Mouse (Mus musculus) telencephalon, adult 2 months (tissue): Measurements from ENCODE around the gene Zfhx2.
A peak's percentile ranks its signal among the peaks of the same experiment; 100 is the strongest.

Experiments used
- DNase-seq: peaks from one replicate; pipeline ENCODE4 v3.0.0-alpha.2; 2011; ENCODE audit warnings: low read depth, low spot score

Gene Zfhx2

GRCm38 (mm10) chr14:55078366-55078989, 13.6 kb downstream of the Zfhx2 start:
- DNase-seq, result no peak

DNA sequence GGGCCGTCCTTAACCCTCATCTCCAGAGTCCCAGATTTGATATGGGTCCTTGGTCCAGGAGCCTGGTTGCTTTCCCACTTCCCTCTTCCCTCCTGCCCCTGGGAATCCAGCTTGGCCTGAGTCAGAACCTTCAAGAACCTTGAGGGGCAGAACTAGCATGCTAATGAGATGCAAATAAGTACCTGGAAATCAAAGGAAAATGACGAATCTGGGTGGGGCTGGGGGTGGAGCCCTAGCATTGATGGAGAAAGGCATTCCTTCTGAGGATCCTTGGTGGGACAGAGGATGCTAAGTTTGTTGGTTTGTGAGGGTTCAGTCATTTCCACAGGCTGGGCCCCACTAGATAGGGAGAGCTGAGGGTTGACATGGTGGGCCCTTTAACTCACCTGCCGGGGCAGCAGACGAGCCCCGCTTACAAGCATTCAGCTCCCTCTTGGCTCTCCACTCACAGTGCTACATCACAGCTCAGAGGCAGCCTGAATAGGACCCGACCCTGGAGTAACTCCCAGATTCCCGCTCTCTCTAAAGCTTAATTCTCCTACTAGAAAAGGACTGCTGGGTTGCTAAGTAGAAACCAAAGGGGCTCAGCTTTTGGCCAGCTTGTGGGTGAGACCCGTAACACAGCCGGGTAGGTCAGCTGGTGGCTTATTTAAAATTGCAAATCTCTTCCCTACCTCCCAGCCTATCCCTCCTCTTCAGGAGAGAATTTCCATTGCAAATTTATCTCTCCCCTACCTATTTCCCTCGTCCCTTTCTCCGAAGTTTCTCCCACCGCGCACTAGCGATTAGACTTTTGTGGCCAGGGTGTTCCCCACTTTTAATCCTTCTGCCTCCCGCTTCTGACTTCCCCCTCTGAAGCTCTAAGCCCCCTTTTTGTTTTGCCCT, 14.4 kb downstream of the Zfhx2 start:
- DNase-seq, result no peak

- no peak for DNase-seq
These were observed 15.2 kb downstream of the Zfhx2 start for GRCm38 (mm10) chr14:55076956-55077355.

DNA sequence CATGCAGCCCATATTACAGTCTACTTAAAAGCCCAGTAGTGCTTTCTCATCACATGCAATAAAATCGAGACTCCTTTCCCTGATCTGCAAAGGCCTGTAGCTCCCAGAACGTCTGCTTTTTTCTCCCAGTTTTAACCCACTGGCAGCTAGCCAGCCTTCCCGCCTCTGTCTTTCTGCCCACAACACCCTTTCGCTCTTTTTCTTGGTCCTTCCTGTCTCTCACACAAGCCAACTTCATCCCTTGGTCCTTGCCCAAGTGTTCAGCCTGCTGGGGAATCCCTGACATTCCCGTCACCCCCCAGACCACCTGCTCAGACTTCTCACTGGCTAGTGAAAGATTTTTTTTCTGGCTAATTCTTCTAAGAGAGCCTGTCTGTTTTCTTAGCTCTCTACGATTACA, 15.9 kb downstream of the Zfhx2 start:
- DNase-seq, result no peak

DNA sequence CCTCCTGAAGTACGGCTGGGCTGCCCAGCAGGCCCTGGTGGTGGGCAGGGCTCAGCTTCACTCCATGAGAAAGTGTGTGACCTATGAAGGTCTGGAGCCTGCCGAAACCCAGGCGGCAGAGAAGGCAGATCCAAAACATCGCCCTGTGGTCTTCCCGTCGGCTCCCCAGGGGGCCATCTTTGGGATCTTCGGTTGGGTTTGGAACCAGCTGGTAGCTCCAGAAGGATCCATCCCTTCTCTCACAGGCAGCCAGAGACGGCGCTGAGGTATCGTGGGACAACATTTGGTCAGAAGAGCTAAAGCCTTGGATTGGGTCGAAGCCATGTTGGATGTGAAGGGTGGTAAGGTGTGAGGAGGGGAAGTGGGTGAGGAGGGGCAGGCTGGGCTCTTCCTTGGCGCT, 17.7 kb downstream of the Zfhx2 start:
- DNase-seq, result no peak

GRCm38 (mm10) chr14:55071756-55072155, 20.4 kb downstream of the Zfhx2 start:
- DNase-seq, result no peak

- DNase-seq, result no peak
These were observed 26.1 kb downstream of the Zfhx2 start for GRCm38 (mm10) chr14:55066042-55066441.

DNA sequence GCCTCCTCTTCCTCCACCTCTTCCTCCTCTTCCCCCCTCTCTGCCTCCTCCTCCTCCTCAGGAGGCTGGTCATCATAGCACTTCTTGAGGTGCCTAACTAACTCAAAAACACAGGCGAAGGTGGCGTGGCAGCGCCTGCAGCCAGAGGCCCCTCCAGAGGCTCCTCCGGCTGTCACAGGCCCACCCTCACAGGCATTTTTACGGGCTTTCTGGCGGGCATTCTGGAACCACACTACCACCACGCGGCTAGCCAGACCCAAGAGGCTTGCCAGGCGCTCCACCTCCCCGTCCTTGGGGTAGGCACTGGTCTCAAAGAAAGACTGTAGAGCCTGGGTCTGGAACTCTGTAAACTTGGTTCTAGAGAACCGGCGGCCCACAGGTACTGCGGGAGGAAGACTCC, 26.7 kb downstream of the Zfhx2 start:
- no peak for DNase-seq

DNA sequence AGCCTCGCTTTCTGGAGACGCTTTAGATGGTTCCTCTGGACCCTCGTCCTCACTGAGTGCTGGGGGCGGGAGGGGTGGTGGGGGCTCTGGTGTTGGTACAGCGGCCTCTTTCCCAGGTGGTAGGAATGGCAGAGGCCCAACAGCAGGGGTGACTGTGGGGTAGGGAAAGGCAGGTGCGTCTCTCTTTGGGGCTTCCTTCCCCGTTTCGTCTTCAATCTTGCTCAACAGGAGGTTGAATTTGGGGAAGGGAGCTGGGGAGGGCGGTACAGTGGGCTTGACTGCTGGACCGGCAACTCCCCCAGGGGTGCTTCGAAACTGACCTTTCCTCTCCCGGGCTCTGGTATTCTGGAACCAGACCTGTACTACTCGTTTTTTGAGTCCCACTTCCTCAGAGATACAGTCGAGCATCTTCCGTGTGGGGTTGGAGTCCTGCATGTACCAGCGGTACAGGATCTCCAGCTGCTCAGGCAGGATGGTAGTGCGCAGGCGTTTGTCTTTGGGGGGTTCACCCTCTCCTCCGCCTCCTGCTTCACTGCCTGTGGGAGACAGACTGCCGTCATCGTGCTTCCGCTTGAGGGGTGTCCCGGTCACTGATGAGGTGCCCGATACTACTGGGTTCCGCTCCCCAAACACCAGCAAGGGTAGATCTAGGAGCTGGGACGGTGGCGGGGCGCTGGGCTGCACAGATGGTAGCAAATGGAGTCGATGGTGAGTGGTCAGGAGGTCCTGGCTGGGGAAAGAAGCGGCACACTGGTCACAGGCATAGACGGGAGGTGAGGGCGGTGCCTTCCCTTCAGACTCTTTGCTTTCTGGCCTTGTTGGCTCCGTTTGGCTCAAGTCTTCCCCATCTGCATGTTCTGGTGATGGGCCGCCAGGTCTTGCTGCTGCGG, 27.4 kb downstream of the Zfhx2 start:
- no peak for DNase-seq

- no peak for DNase-seq
These were observed 28.3 kb downstream of the Zfhx2 start for GRCm38 (mm10) chr14:55063581-55064381.

DNA sequence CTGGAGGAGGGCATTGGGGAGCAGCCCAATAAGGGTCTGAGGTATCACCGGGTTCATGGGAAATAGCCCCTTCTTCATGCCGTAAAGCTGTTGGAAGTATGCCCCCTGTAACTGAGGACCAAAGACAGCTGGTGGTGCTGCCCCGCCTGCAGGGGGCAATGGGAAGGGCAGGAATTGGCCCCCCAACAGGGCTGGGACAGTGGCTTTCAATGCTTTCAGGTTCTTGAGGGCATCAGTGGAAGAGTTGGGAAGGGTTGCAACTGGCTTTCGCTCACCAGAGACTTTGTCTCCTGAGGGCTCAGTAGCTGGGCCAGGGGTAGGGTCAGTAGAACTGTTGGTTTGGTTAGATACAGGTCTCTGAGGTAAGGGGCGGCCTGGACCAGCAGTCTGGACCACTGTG, 29.0 kb downstream of the Zfhx2 start:
- no peak for DNase-seq

DNA sequence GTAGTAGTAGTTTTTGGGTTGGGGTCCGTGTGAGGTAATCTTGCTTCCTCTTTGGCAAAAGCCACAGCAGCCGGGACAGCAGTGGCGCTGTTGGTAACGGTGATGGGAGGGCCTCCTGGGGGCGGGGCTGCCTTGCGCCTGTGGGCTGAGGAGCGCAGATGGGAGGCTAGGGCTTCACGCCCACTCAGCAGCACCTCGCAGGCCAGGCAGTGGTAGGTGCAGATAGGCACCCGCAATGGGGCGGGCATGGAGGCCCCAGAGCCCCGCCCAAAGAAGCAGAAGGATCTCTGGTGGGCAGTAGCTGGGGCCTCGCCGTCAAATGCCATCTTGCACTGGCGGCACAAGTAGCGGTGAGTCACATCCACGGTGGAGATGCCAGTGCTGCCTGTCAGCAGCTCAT, 29.5 kb downstream of the Zfhx2 start:
- no peak for DNase-seq

DNA sequence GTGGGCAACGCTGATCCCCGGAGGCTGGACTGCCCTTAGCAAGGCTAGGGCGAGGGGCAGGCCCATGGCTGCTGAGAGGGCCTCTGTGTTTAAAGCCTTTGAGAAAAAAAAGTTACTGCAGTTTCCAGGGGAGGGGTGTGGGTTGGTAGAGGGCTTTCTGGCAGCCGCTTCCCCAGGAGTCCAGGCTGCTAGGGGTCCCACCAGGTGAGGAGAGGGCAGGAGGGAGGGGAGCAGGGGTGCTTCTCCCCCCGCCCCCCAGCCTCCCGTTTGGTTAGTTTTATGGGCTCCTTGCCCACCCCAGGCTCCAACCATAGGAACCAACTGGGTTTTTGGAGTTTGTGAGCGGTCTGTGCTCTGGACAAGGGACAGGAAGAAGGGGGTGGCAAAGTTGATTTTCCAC, 30.3 kb downstream of the Zfhx2 start:
- DNase-seq, result no peak

- DNase-seq, result no peak
These were observed 32.2 kb downstream of the Zfhx2 start for GRCm38 (mm10) chr14:55059931-55060330.

GRCm38 (mm10) chr14:55059009-55059408, 33.1 kb downstream of the Zfhx2 start:
- DNase-seq, result no peak

DNA sequence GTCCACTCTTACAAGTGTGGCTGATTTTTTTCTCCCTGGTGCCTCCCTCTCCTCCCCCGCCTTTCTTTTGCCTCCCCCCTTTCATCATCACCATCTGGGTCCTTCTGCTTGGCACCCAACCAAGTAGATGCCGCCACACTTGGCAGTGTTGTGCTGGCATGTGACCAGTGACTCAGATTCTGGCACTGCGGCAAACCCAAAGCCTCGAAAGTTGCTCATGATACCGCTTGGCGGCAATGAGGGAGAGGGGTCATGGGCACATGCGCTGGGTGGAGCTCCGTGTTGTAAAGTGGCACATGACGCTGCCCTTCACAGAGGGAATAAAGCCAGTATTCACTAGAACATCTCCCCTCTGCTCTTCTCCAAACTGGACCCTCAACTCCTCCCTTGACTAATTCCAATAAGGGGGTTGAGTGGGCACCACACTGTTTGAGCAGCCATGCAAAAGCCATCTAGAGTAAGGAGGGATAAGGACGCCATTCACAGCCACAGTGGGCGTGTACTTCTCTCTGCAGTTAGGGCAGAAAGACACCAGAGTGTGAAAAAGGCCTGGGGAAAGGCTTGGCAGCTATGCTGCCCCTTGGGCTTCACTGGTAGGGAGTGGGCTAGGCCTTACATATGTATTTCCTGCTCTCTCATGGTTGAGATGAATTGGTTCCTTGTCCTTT, 36.8 kb downstream of the Zfhx2 start:
- peak; percentile 92 for DNase-seq

- peak; percentile 69 for DNase-seq
These were observed 37.9 kb downstream of the Zfhx2 start for GRCm38 (mm10) chr14:55054191-55054749.

DNA sequence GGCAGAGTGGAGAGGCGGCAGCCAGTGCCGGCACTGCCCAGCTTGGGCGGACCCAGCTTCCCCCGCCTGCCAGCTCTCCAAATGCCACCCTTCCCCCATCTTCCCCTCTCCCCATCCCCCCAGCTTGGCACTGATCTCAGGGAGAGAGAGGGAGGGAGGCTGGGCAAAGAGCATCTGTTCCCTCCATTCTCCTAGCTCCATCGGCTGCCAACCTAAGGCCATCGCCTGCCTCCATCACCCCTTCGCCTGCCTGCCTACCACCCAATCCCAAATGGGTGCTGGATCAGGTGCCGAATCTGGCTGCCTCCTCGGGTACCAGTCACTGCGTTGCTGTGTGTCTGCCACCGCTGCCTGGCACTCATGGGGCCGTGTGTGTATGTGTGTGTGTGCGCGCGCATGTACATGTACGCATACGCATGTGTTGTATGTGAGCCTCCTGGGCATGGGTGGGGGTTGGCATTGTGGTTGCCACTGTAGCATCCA, 38.4 kb downstream of the Zfhx2 start:
- DNase-seq, result peak; percentile 93

DNA sequence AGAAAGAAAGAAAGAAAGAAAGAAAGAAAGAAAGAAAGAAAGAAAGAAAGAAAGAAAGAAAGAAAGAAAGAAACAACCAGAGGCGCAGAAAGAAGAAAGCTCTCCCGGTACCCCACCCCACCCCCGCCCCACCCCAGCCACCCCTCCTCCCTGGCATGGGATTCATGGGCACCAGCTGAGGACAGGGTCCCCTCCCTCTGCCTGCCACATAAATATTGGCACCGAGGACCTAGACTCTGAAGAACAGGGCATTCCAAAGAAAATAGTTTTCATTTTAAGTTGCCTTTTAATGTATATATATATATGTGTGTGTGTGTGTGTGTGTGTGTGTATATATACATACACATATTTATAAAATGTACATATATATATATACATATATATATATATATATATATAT, 39.1 kb downstream of the Zfhx2 start:
- no peak for DNase-seq

- DNase-seq, result peak; percentile 62
These were observed 39.6 kb downstream of the Zfhx2 start for GRCm38 (mm10) chr14:55052496-55052895.
